Mouse (Mus musculus) heart, embryonic 12.5 days (tissue): ENCODE measurements around the gene Neurl1a. TPM values are rescaled to one million over a fixed set of nuclear protein-coding genes. Genes with fewer than 3 reads are reported as not detected.

Experiments
- ATAC-seq: fragments of 200-750 bp; cut with Nextera tagmentation; 2 replicates; pipeline ENCODE4 v1.8.0; 2017; ENCODE audit warnings: moderate TSS enrichment, moderate library complexity; ENCODE audit not compliant: insufficient number of reproducible peaks, low FRiP score
- H3K27ac ChIP-seq: fragments of 300-500 bp; sonication (generic); 2 replicates; pipeline ENCODE4 v1.5.1; 2016; ENCODE audit warnings: mild to moderate bottlenecking, moderate library complexity; ENCODE audit not compliant: poor library complexity, severe bottlenecking
- H3K27me3 ChIP-seq: fragments of 300-500 bp; sonication (generic); replicated peaks from 2 replicates; pipeline ENCODE4 v1.6.1; 2016; ENCODE audit warnings: mild to moderate bottlenecking, moderate library complexity
- H3K36me3 ChIP-seq: fragments of 300-500 bp; sonication (generic); 2 replicates; pipeline ENCODE4 v1.6.1; 2016; ENCODE audit warnings: mild to moderate bottlenecking, moderate library complexity
- H3K4me1 ChIP-seq: fragments of 300-500 bp; sonication (generic); replicated peaks from 2 replicates; pipeline ENCODE4 v1.6.1; 2016; ENCODE audit warnings: mild to moderate bottlenecking
- H3K4me2 ChIP-seq: fragments of 300-500 bp; sonication (generic); 2 replicates; pipeline ENCODE4 v1.6.1; 2016; ENCODE audit warnings: mild to moderate bottlenecking, moderate library complexity
- H3K4me3 ChIP-seq: fragments of 300-500 bp; sonication (generic); 2 replicates; pipeline ENCODE4 v1.5.1; 2016; ENCODE audit warnings: mild to moderate bottlenecking
- H3K9ac ChIP-seq: fragments of 300-500 bp; sonication (generic); 2 replicates; pipeline ENCODE4 v1.6.1; 2016; ENCODE audit warnings: mild to moderate bottlenecking, moderate library complexity
- H3K9me3 ChIP-seq: fragments of 300-500 bp; sonication (generic); replicated peaks from 2 replicates; pipeline ENCODE4 v1.6.1; 2016; ENCODE audit warnings: mild to moderate bottlenecking, moderate library complexity
- WGBS: fragments of 180-500 bp; shearing (Covaris S2); methylation state at CpG from one replicate; pipeline ENCODE4 v1.1.7; 2016; 5-methylcytosine and 5-hydroxymethylcytosine counted together
- polyA plus RNA-seq: library from polyadenylated mRNA; unstranded; fragments of >200 nt; fragmentation: Nextera tagmentation; extraction: Ambion mirVana; gene quantifications from 2 replicates; pipeline ENCODE4 v1.2.1, GENCODE M21; 2016

The Neurl1a gene
- polyA plus RNA-seq, 1 experiment from 2014 or later, result 2.3 TPM

DNA sequence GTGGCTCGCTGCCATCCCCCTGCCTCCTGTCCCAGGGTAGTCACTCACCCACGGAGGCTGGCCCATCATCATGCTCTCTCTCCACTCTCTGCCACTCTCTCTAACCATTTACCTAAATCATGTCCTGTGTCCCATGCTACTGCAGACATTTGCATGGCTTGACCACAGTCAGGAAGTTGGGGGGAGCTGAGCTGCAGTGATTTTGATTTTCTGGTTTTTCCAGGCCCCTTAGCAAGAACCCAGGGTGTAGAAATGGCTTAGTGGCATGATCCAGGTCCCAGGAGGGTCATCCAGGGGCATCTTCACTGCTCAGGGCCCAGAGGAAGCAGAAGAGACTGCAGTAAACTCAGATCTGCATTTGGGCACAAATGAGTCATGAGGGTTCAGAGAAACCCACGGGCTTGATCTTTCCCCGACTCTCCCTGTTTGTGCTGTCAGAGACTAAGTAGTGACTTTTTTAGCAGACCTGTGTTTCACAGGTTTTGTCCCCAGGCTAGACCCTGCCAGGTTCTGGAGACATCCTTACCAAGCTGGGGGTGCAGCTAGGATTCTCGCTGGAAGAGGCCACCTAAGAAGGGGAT lies 30.3 kb upstream of the Neurl1a start:
- ATAC-seq, result no peak
- 67% methylated on average over 5 of the region's 5 CpGs for WGBS
- H3K9ac ChIP-seq, result no peak overlapping the region
- H3K27me3 ChIP-seq, result peaks cover 29% of the 10 kb centered on the region
- H3K27ac ChIP-seq, result no peak overlapping the region
- H3K4me3 ChIP-seq, result no peak overlapping the region
- H3K9me3 ChIP-seq, result no peaks in the 10 kb centered on the region
- H3K36me3 ChIP-seq, result no peaks in the 10 kb centered on the region
- H3K4me1 ChIP-seq, result peaks cover 18% of the 10 kb centered on the region; the same call in 1 of the 2 replicates
- no peak overlapping the region for H3K4me2 ChIP-seq

DNA sequence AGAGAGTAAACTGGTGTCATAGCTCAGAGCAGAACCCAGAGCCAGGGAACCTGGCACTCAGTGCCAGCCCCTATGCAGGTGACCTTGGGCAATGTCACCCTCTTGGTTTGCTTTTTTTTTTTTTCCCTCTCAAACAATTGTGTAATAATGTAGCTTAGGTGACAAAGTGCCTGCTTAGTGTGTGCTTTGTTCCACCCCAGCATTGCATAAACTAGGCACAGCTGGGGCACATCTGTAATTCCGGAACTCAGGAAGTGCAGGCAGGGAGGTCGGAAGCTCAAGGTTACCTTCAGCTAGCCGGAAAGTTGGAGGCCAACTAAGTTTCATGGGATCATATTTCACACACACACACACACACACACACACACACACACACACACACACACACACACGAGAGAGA lies 28.8 kb upstream of the Neurl1a start:
- Histone ChIP-seq H3K4me2 (no peak overlapping the region), H3K4me3 (no peak overlapping the region), H3K27me3 (peaks cover 25% of the 10 kb centered on the region; the same call in 1 of the 2 replicates), H3K9ac (no peak overlapping the region), H3K27ac (no peak overlapping the region), H3K36me3 (no peaks in the 10 kb centered on the region), H3K4me1 (peaks cover 18% of the 10 kb centered on the region; the same call in 1 of the 2 replicates), H3K9me3 (no peaks in the 10 kb centered on the region)
- WGBS, result 47% methylated on average over 4 of the region's 4 CpGs
- no peak for ATAC-seq

DNA sequence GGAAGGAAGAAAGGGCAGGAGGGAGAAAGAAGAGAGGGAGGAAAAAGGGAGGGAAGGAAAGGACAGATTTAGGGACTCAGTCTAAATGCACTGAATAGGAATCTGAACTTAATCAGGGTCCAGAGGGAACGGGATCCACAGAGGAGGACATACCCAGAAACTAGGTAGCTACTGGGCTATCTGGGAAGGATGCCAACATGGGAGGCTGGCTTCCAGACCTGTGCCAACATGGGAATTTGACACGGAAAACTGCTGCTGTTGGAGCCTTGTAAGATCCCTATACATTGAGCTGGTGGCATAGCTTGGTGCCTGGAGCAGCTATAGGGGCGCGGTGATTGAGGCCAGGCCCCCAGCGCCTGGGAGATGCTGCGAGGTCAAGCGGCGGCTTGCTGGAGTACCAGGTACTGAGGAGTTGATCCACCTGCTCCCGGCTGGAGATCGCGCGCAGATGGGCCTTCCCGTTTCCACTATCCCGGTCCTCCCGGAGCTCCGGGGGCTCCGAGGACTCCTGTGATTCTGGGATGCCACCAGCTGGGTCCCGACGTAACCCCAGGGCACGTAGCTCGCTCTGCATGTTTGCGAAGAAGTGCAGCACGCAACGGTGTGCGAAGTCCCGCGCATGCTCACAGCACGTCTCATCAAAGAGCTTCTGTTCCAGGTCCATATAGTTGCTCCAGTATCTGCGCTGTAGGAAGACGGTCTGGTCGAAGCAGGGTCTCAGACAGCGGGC lies 27.1 kb upstream of the Neurl1a start:
- Histone ChIP-seq H3K36me3 (no peaks in the 10 kb centered on the region), H3K4me2 (peak overlapping the region; percentile 64), H3K27me3 (peaks cover 25% of the 10 kb centered on the region; the same call in 1 of the 2 replicates), H3K27ac (no peak overlapping the region), H3K9me3 (no peaks in the 10 kb centered on the region), H3K4me3 (peak overlapping the region; percentile 32), H3K9ac (no peak overlapping the region), H3K4me1 (peaks cover 11% of the 10 kb centered on the region; the same call in 1 of the 2 replicates)
- ATAC-seq, result no peak
- 19% methylated on average over 32 of the region's 32 CpGs for WGBS

DNA sequence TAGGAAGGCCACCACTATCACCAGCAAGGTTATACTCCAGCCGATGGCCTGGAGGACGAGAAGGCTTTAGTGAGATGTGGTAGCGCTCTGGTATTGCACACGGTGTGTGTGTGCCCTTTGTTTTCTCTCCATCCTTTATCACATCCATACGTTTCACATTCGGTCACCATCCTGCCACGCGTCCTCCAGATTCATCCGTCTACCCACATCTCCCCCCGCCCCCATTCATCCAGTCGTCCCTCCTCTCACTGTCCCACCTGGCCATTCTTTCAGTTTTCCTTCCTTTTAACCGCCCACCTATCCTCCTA lies 26.6 kb upstream of the Neurl1a start:
- H3K36me3 ChIP-seq, result no peaks in the 10 kb centered on the region
- no peak overlapping the region for H3K27ac ChIP-seq
- peaks cover 11% of the 10 kb centered on the region; the same call in 1 of the 2 replicates for H3K4me1 ChIP-seq
- H3K9ac ChIP-seq, result no peak overlapping the region
- peak overlapping the region; percentile 64 for H3K4me2 ChIP-seq
- peaks cover 25% of the 10 kb centered on the region; the same call in 1 of the 2 replicates for H3K27me3 ChIP-seq
- whole genome bisulfite sequencing, result 56% methylated on average over 12 of the region's 12 CpGs
- no peaks in the 10 kb centered on the region for H3K9me3 ChIP-seq
- peak overlapping the region; percentile 32 for H3K4me3 ChIP-seq
- no peak for ATAC-seq

DNA sequence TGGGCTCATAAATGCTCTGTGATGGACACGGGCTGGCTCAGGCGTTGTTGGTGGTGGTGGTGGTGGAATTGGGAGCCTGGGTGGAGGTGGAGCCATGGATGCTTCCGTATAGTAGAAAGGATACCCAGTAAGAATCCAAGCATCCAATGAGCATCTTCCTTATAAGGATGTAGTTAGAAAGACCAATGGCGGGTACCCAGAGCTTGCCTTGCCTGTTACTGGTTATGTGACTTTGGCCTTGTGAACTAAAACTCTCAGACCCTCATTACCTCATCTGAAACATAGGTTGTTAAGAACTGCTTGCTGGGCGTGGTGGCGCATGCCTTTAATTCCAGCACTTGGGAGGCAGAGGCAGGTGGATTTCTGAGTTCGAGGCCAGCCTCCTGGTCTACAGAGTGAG lies 24.9 kb upstream of the Neurl1a start:
- H3K27ac ChIP-seq, result no peak overlapping the region
- peaks cover 11% of the 10 kb centered on the region; the same call in 1 of the 2 replicates for H3K4me1 ChIP-seq
- no peak overlapping the region for H3K4me2 ChIP-seq
- H3K4me3 ChIP-seq, result no peak overlapping the region
- no peaks in the 10 kb centered on the region for H3K9me3 ChIP-seq
- peaks cover 21% of the 10 kb centered on the region; the same call in 1 of the 2 replicates for H3K27me3 ChIP-seq
- no peak overlapping the region for H3K9ac ChIP-seq
- ATAC-seq, result no peak
- no peaks in the 10 kb centered on the region for H3K36me3 ChIP-seq
- WGBS, result 87% methylated on average over 7 of the region's 7 CpGs

DNA sequence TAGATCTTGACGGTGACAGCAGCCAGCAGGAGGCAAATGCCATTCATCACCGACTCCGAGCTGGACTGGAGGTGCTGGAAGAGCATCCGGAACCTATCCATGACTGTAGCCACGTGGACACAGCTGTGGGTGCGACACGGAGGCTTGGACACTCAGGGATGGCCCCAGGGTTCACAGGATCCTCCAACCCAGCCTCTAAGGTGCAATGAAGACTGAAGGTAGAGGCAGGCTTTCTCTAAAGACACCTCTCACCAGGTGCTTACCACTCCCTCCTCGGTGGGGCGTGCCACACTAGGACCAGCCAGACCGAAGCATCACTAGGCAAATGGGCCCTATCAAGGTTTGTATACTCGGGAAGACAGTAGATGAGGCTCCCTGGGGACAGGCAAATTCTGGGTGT lies 21.0 kb upstream of the Neurl1a start, which contains the start of gene Calhm3:
Gene Calhm3 (minus strand): TSS at position 101 of the 400 bp plus-strand sequence.
- Histone ChIP-seq H3K27me3 (0 out of 2 replicates have a peak, but pooled peaks cover 5% of the 10 kb centered on the region), H3K4me1 (no peaks in the 10 kb centered on the region), H3K9ac (no peak within 1 kb of the TSS), H3K36me3 (no peaks in the 10 kb centered on the region), H3K9me3 (no peaks in the 10 kb centered on the region), H3K4me3 (no peak within 1 kb of the TSS), H3K27ac (no peak within 1 kb of the TSS), H3K4me2 (no peak within 1 kb of the TSS)
- 75% methylated on average over 11 of the region's 11 CpGs for WGBS
- no peak for ATAC-seq

DNA sequence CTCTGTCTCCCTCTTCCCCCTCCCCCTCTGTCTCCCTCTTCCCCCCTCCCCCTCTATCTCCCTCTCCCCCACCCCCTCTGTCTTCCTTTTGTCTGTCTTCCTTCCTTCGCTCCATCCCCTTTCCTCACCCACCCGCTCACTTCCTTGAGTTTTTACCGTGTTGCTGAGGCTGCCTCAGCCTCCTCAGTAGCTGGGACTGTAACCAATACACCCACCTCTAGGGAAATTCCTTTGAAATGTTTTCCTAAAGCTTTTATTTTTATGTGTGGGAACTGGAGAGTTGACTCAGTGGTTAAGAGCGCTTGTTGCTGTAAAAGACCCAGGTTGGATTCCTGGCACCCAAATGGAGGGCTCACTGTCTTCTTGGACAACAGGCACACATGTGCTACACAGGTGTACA lies 17.0 kb upstream of the Neurl1a start:
- no peak overlapping the region for H3K4me3 ChIP-seq
- WGBS, result 57% methylated on average over 4 of the region's 4 CpGs
- no peak overlapping the region for H3K4me2 ChIP-seq
- no peaks in the 10 kb centered on the region for H3K4me1 ChIP-seq
- no peaks in the 10 kb centered on the region for H3K36me3 ChIP-seq
- no peaks in the 10 kb centered on the region for H3K9me3 ChIP-seq
- no peak overlapping the region for H3K27ac ChIP-seq
- H3K9ac ChIP-seq, result no peak overlapping the region
- no peaks in the 10 kb centered on the region for H3K27me3 ChIP-seq
- no peak for ATAC-seq

DNA sequence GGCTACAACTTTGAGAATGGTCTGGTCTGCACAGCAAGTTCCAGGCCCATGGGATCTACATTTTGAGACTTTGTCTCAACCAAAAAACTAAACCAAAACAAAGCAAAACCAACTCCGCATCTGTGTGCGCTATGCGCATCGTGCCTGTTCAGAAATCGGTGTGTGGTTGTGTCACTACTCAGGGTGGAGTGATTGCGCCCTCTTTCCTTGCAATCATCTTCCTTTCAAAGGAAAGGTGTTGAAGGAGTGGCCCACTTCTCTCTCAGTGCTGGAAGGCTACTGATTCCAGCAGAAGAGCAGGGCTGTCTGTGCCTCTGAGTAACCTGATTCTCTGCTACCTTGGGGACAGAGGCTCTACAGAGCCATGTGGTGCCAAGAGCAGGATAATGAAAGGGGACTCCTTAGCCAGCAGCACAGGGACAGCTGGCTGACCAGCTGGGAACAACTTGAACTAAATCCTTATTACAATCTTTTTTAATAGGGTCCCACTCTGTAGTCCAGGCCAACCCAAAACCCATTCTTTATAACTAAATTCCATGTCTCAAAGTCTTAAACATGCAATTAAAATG lies 15.4 kb upstream of the Neurl1a start:
- no peak for ATAC-seq

DNA sequence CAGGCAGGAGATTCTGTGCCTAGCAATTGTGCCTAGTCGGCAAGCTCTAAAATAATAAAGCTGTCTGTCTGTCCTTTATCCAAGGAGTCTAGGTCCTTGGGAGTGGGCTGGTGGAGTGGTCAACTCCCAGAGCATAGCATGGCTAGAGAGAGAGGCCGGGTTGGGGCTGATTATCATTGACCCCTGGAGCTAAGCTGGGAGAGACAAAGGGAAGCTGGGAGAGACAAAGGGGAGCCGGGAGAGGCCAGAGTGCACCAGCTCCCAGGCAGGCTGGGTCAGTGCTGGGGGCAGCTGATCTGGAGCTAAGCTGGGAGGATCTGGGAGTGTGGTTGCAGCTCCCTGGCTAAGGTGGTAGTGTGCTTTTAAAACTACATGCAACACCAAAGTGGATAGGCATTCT lies 11.9 kb upstream of the Neurl1a start:
- ATAC-seq, result no peak
- Histone ChIP-seq H3K9ac (no peak overlapping the region), H3K4me3 (no peak overlapping the region), H3K27ac (no peak overlapping the region), H3K9me3 (no peaks in the 10 kb centered on the region), H3K36me3 (no peaks in the 10 kb centered on the region), H3K4me1 (peaks cover 9% of the 10 kb centered on the region; the same call in 1 of the 2 replicates), H3K4me2 (no peak overlapping the region), H3K27me3 (peaks cover 7% of the 10 kb centered on the region; the same call in 1 of the 2 replicates)
- 32% methylated on average over 3 of the region's 3 CpGs for WGBS

More for the DNA sequence above, 15.4 kb upstream of the Neurl1a start:
- H3K9me3 ChIP-seq, result no peaks in the 10 kb centered on the region
- no peak overlapping the region for H3K4me2 ChIP-seq
- H3K9ac ChIP-seq, result no peak overlapping the region
- H3K4me1 ChIP-seq, result 0 out of 2 replicates have a peak, but pooled peaks cover 4% of the 10 kb centered on the region
- H3K4me3 ChIP-seq, result no peak overlapping the region
- WGBS, result 90% methylated on average over 6 of the region's 6 CpGs
- no peaks in the 10 kb centered on the region for H3K36me3 ChIP-seq
- no peak overlapping the region for H3K27ac ChIP-seq
- H3K27me3 ChIP-seq, result peaks cover 7% of the 10 kb centered on the region; the same call in 1 of the 2 replicates

DNA sequence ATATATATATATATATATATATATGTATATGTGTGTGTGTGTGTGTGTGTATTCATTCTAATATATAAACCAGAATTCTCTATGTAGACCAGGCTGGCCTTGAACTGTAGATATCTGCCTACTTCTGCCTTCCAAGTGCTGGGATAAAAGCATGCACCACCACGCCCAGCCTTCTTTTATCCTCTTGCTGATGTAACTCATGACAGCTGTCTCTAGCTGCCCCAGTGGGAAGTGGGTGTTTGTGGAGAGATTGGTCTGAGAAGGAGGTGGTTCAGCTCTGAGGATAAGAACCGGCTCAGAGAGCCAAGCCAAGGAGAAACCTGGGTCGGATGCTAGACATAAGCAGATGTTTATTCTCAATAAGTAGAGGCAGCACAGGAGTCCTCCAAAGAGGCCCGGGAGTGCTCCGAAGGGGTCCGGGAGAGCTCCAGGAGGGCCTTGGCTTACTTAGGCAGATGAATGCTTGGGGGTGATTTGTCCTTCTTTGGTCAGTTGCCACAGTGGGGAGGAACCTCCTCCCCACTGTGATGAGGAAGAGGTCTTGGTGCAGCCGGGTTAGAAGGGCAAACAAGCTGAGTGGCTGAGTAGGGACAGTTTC lies 10.9 kb upstream of the Neurl1a start:
- Histone ChIP-seq H3K27me3 (peaks cover 8% of the 10 kb centered on the region; the same call in 1 of the 2 replicates), H3K9ac (0 out of 2 replicates have a peak overlapping the region, but pooled peaks have one; percentile 30), H3K27ac (no peak overlapping the region), H3K36me3 (no peaks in the 10 kb centered on the region), H3K4me3 (no peak overlapping the region), H3K9me3 (no peaks in the 10 kb centered on the region), H3K4me1 (peaks cover 9% of the 10 kb centered on the region; the same call in 1 of the 2 replicates), H3K4me2 (peak overlapping the region; percentile 71)
- 42% methylated on average over 7 of the region's 7 CpGs for WGBS
- ATAC-seq, result 0 out of 2 replicates have a peak, but pooled peaks have one; percentile 25

DNA sequence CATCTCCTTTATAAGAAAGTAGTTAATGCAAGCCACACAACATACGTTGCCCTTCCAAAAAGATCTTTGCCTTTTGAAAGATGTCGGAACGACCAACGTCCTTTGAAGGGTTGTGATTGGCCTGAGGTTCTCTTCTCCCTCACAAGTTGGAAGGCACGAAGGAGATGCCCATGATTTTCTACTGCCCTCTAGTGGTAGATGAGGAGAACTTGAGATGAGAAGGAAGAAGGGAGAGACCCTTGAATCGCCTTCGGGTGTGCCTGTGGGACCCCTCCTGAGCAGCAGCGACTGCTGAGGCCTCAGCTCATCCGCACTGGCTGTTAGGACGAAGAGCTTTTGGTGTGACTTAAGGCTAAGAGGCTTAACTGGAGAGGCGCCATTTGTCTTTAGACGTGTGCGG lies 10.4 kb upstream of the Neurl1a start:
- Histone ChIP-seq H3K27me3 (peaks cover 11% of the 10 kb centered on the region; the same call in 1 of the 2 replicates), H3K9me3 (no peaks in the 10 kb centered on the region), H3K9ac (peak overlapping the region; percentile 52), H3K4me2 (peak overlapping the region; percentile 71), H3K27ac (no peak overlapping the region), H3K4me3 (peak overlapping the region; percentile 32), H3K36me3 (no peaks in the 10 kb centered on the region), H3K4me1 (peaks cover 9% of the 10 kb centered on the region; the same call in 1 of the 2 replicates)
- WGBS, result 4% methylated on average over 13 of the region's 13 CpGs
- 0 out of 2 replicates have a peak, but pooled peaks have one; percentile 11 for ATAC-seq
